Mouse (Mus musculus) lung, embryonic 16.5 days (tissue): ENCODE results near the gene Slc12a4. TPM values are rescaled to one million over a fixed set of nuclear protein-coding genes. Genes with fewer than 3 reads are reported as not detected.

Experiments used
- ATAC-seq: fragments of 200-750 bp; cut with Nextera tagmentation; 2 replicates; pipeline ENCODE4 v1.8.0; 2017; ENCODE audit warnings: low read depth, mild to moderate bottlenecking, moderate library complexity
- H3K27ac ChIP-seq: fragments of 300-500 bp; sonication (generic); 2 replicates; pipeline ENCODE4 v1.5.1; 2014; ENCODE audit warnings: mild to moderate bottlenecking, control low read depth, low read length
- H3K27me3 ChIP-seq: fragments of 300-500 bp; sonication (generic); 2 replicates; pipeline ENCODE4 v1.6.1; 2014; ENCODE audit warnings: low read depth, low read length, mixed read lengths; ENCODE audit not compliant: control insufficient read depth, insufficient read depth
- H3K36me3 ChIP-seq: fragments of 300-500 bp; sonication (generic); 2 replicates; pipeline ENCODE4 v1.6.1; 2014; ENCODE audit warnings: low read length; ENCODE audit not compliant: control insufficient read depth, insufficient read depth
- H3K4me1 ChIP-seq: fragments of 300-500 bp; sonication (generic); replicated peaks from 2 replicates; pipeline ENCODE4 v1.6.1; 2014; ENCODE audit warnings: low read length, mixed read lengths; ENCODE audit not compliant: control insufficient read depth, insufficient read depth
- H3K4me2 ChIP-seq: fragments of 300-500 bp; sonication (generic); 2 replicates; pipeline ENCODE4 v1.6.1; 2014; ENCODE audit warnings: low read depth, low read length, control low read depth
- H3K4me3 ChIP-seq: fragments of 300-500 bp; sonication (generic); 2 replicates; pipeline ENCODE4 v1.5.1; 2014; ENCODE audit warnings: mild to moderate bottlenecking, low read length, control low read depth
- H3K9ac ChIP-seq: fragments of 300-500 bp; sonication (generic); 2 replicates; pipeline ENCODE4 v1.6.1; 2014; ENCODE audit warnings: low read length, control low read depth
- H3K9me3 ChIP-seq: fragments of 300-500 bp; sonication (generic); 2 replicates; pipeline ENCODE4 v1.6.1; 2016; ENCODE audit warnings: low read length; ENCODE audit not compliant: control insufficient read depth
- whole genome bisulfite sequencing: fragments of 180-500 bp; shearing (Covaris S2); extraction: QIAGEN DNeasy Blood & Tissue Kit; methylation state at CpG from one replicate; pipeline ENCODE4 v1.1.7; 2014; 5-methylcytosine and 5-hydroxymethylcytosine counted together
- polyA plus RNA-seq: library from polyadenylated mRNA; unstranded; fragments of >200 nt; fragmentation: Nextera tagmentation; extraction: Ambion mirVana; gene quantifications from 2 replicates; pipeline ENCODE4 v1.2.1, GENCODE M21; 2015

Slc12a4 gene
- polyA plus RNA-seq, 1 experiment from 2014 or later: 38.3 TPM

DNA sequence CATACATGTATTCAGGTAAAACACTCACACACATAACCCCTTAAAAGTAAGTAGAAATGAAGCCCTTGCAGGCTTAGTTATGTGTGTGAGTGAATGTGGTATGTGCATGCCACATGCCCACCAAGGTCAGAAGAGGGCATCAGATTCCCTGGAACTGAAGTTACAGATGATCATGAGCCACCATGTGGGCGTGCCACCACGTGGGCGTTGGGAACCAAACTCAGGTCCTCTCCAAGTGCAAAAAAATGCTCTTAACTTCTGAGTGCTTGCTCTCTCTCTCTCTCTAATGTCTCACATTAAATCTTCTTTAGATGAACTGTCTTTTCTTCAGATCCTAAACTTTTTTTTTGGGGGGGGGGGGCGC is 27.6 kb downstream of the Slc12a4 start, which contains the start of gene Psmb10:
Psmb10 (minus strand) TSS at position 139 of the 364 bp plus-strand sequence.
- peak within 1 kb of the TSS; percentile 73 for H3K9ac ChIP-seq
- no peaks in the 10 kb centered on the region for H3K27me3 ChIP-seq
- H3K4me3 ChIP-seq: peak within 1 kb of the TSS; percentile 80
- 13% methylated on average over 4 of the region's 4 CpGs for WGBS
- ATAC-seq: no peak
- peaks cover 7% of the 10 kb centered on the region; the same call in 1 of the 2 replicates for H3K36me3 ChIP-seq
- H3K4me2 ChIP-seq: peak within 1 kb of the TSS; percentile 72
- peaks cover 12% of the 10 kb centered on the region for H3K4me1 ChIP-seq
- H3K9me3 ChIP-seq: no peaks in the 10 kb centered on the region
- peak within 1 kb of the TSS; percentile 86 for H3K27ac ChIP-seq

DNA sequence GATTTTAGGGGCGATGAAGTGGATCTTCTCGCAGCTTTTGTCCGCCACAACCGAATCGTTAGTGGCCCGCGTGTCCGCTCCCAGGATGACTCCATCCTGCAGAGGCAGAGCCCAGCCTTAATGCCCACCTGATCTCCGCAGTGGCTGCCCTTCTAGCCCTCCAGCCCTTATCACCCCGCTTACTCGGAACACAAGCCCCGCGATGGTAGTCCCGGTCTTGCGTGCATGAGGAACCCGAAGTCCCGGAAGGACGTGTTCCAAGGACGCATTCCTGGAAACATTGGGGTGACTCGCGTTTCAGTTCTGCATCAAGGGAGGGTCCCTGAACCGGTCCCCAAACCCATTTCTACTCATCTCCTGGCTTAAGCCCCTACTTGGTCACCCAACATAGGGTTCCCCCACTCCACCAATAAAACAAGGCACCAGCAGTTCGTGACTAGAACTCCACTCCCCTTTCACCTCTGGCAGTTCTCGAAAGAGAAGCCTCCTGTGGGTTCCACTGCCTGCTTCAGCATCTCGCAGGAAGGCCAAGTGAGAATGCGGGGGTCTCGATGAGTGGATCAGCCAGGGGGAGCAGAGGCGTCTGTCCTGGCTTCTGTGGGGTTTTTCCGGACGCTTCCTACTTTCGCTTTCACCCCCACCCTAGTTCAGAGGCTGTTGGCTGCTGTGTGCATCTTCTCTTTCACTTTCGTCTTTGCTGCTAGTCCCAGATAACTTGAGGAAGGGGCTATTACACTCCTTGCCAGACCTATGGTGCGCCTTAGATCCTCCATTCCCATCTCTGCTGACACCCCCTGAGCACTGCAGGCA is 28.2 kb downstream of the Slc12a4 start:
- ATAC-seq: peak; percentile 32; the same call in 1 of the 2 replicates
- H3K4me2 ChIP-seq: peak overlapping the region; percentile 72
- peak overlapping the region; percentile 86 for H3K27ac ChIP-seq
- H3K9ac ChIP-seq: peak overlapping the region; percentile 73
- peaks cover 5% of the 10 kb centered on the region; the same call in 1 of the 2 replicates for H3K36me3 ChIP-seq
- no peaks in the 10 kb centered on the region for H3K27me3 ChIP-seq
- H3K9me3 ChIP-seq: no peaks in the 10 kb centered on the region
- peaks cover 12% of the 10 kb centered on the region for H3K4me1 ChIP-seq
- WGBS: under 1% methylated on average over 33 of the region's 33 CpGs
- peak overlapping the region; percentile 80 for H3K4me3 ChIP-seq

DNA sequence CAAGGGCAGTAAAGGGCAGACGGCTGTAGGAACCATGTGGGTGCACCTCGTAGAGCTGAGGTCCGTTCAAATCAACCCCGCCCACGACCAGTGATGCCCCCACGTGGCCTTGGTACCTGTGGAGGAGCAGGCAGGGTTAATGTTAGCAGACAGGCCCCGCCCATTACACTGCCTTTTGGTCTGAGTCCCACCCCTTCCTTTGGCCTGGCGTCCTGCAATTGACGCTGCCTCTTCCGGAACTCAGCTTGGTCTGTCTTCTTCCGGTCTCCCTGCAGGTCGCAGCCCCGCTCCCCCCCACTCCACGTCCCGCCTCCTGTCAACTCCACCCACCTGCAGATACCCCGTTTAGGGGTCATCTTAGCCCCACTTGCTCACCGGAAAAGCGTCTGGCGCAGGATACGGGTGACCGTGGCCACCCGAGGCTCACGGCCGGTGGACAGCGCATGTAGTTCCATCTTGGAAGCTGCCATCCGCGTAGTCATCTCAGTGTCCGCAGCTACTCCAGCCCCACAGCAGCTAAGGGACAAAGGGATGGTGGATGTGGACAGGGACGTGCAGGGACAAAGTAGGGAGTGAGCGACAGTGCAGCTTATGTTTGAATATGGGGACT is 28.9 kb downstream of the Slc12a4 start:
- H3K9ac ChIP-seq: peak overlapping the region; percentile 73
- ATAC-seq: peak; percentile 92

DNA sequence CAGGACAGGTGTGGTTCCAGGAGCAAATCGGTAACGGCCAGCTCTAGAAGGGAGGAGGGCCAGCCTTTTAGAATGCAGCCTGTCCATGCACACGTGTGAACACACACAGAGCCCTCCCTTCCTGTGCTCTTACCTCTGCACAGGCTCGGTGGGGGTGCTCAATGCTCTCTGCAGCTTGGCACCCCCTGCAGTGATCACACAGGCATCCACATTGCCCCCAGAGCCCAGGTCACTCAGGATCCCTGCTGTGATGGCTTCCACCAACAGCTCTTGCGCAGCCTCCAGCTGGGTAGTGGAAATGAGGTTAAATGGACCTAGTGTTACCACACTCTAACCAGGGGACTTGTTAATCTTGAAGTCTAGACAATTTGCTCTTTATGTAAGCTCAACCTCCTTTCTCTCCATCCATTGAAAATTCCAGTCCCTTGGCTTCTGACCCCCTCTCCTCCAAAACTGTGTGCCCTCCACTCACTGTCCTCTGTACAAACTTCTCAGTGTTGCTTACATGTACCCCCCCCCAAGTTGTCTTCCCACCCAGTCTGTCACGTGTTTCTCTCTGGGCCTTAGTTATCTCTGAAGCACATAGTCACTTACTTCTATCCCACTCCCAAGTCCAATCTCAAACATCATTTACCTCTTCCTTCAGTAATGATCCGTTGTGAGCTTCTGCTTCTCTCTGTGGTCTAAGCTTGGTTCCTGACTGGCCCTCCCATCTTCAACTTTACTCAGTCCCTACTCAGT is 29.9 kb downstream of the Slc12a4 start:
- Histone ChIP-seq H3K27me3 (no peaks in the 10 kb centered on the region), H3K9me3 (no peaks in the 10 kb centered on the region), H3K4me2 (peak overlapping the region; percentile 72), H3K27ac (0 out of 2 replicates have a peak overlapping the region, but pooled peaks have one; percentile 35), H3K36me3 (0 out of 2 replicates have a peak, but pooled peaks cover 2% of the 10 kb centered on the region), H3K9ac (peak overlapping the region; percentile 73), H3K4me3 (peak overlapping the region; percentile 80), H3K4me1 (peaks cover 12% of the 10 kb centered on the region)
- WGBS: 17% methylated on average over 7 of the region's 7 CpGs
- ATAC-seq: no peak

More for the DNA sequence above, 28.9 kb downstream of the Slc12a4 start:
- H3K27me3 ChIP-seq: no peaks in the 10 kb centered on the region
- under 1% methylated on average over 30 of the region's 30 CpGs for WGBS
- H3K4me1 ChIP-seq: peaks cover 12% of the 10 kb centered on the region
- H3K27ac ChIP-seq: peak overlapping the region; percentile 86
- H3K36me3 ChIP-seq: 0 out of 2 replicates have a peak, but pooled peaks cover 5% of the 10 kb centered on the region
- no peaks in the 10 kb centered on the region for H3K9me3 ChIP-seq
- H3K4me2 ChIP-seq: peak overlapping the region; percentile 72
- peak overlapping the region; percentile 80 for H3K4me3 ChIP-seq

DNA sequence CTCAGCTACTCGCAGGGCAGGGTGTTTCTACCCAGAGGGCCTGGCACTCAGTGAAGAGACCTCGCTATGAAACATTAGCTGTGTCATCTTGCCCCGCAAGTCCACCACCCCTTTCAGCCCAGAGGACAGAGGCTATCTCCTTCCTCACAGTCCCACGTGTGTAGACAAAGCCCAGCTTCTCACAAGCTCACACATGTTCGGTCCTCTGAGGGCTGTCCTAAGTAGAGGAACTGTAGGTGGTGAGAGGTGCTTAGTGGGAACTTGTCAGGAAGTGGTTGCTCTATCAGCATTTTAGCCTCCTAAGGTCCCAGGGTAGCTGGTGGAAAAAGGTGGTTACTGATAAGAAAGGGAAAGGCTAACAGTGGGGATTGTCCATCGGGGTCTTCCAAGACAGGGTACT is 30.8 kb downstream of the Slc12a4 start:
- 62% methylated on average over 6 of the region's 6 CpGs for WGBS
- H3K4me2 ChIP-seq: no peak overlapping the region
- H3K27ac ChIP-seq: no peak overlapping the region
- no peak for ATAC-seq
- no peaks in the 10 kb centered on the region for H3K9me3 ChIP-seq
- H3K9ac ChIP-seq: no peak overlapping the region
- no peak overlapping the region for H3K4me3 ChIP-seq
- H3K4me1 ChIP-seq: peaks cover 12% of the 10 kb centered on the region
- no peaks in the 10 kb centered on the region for H3K27me3 ChIP-seq
- 0 out of 2 replicates have a peak, but pooled peaks cover 2% of the 10 kb centered on the region for H3K36me3 ChIP-seq

DNA sequence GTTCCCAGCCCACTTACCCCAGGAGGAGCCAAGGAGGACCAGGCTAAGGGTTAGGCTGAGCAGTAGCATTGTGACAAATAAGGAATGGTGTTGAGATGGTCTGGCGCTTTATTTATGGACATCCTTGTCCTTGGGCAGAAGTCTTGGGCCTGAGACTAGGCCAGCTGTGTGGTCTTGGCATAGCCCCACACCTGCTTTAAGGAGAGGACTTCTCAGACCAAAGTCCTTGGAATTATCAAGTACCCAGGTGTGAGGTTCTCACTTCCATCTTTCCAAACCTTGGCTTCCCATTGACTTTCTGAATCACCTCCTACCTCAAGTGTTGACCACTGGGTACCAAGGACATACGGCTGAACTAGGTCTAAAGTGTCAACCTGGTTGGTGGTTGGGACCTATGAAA is 32.1 kb downstream of the Slc12a4 start, which contains the start of gene Ctrl:
Ctrl (minus strand) TSS at position 101 of the 400 bp plus-strand sequence.
- H3K27me3 ChIP-seq: no peaks in the 10 kb centered on the region
- ATAC-seq: no peak
- WGBS: 89% methylated on average over 2 of the region's 2 CpGs
- peaks cover 12% of the 10 kb centered on the region for H3K4me1 ChIP-seq
- no peak within 1 kb of the TSS for H3K4me3 ChIP-seq
- no peak within 1 kb of the TSS for H3K27ac ChIP-seq
- 0 out of 2 replicates have a peak, but pooled peaks cover 6% of the 10 kb centered on the region for H3K36me3 ChIP-seq
- H3K9ac ChIP-seq: no peak within 1 kb of the TSS
- H3K4me2 ChIP-seq: no peak within 1 kb of the TSS
- H3K9me3 ChIP-seq: no peaks in the 10 kb centered on the region

DNA sequence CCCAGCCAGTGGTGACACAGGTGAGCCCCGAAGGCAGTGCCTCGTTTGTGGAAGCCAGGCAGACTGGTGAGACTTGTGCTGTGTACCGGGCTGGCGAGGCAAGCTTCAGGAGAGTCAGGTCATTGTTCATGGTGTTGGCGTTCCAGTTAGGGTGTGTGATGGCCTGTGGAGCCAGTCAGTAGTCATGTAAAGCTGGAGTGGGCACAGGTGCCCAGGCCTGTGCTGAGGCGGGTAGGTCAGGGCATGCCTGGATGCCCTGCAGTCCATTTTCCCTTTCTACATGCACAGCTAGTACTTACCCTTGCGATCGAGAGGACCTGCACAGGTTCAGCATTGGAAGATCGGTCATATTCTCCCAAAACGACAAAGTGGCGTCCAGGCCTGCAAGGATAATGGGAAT is 33.4 kb downstream of the Slc12a4 start:
- Histone ChIP-seq H3K4me1 (peaks cover 7% of the 10 kb centered on the region), H3K36me3 (0 out of 2 replicates have a peak, but pooled peaks cover 6% of the 10 kb centered on the region), H3K4me3 (no peak overlapping the region), H3K9ac (no peak overlapping the region), H3K27ac (no peak overlapping the region), H3K9me3 (no peaks in the 10 kb centered on the region), H3K4me2 (no peak overlapping the region), H3K27me3 (no peaks in the 10 kb centered on the region)
- no peak for ATAC-seq
- 88% methylated on average over 11 of the region's 11 CpGs for WGBS

DNA sequence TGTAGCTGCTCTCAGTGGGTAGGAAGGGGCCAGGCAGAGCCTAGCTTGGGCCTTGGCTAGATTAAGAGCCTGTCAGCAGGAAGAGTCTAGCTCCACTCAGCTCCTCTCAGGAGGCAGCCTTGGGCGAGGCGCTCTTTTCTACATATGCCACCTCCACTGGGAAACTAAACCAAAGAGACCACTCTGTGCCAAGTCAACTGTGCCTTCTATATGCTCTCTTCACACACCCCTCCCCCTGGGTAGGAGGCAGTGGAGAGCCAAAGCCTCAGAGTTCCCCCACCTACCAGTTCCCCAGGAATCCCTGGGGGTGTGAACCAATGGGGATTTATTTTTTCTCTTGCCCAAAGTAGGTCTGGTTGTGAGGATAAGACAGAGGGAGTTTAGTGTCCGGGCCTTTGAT is 34.6 kb downstream of the Slc12a4 start:
- H3K9ac ChIP-seq: no peak overlapping the region
- H3K4me2 ChIP-seq: no peak overlapping the region
- no peaks in the 10 kb centered on the region for H3K9me3 ChIP-seq
- WGBS: 85% methylated on average over 3 of the region's 3 CpGs
- H3K4me3 ChIP-seq: no peak overlapping the region
- peaks cover 2% of the 10 kb centered on the region for H3K4me1 ChIP-seq
- no peak overlapping the region for H3K27ac ChIP-seq
- ATAC-seq: no peak
- H3K27me3 ChIP-seq: no peaks in the 10 kb centered on the region
- H3K36me3 ChIP-seq: 0 out of 2 replicates have a peak, but pooled peaks cover 6% of the 10 kb centered on the region
